ENCODE assay signal across 7 mouse cellular contexts in genomic region chr7:74013601-74014175, GRCm38 (mm10). TPM values are rescaled to one million over a fixed set of nuclear protein-coding genes. Genes with fewer than 3 reads are reported as not detected.
DNase-seq lines count a peak whose midpoint lies in the region; ATAC-seq and TF ChIP-seq lines count a peak whose summit lies in the region.

St8sia2 (minus strand) TSS chr7:74013690.

- WGBS in forebrain, embryonic 13.5 days, result 0% methylated on average over 35 of the region's 42 CpGs
- under 1% methylated on average over 31 of the region's 42 CpGs for WGBS in hindbrain, embryonic 13.5 days
- WGBS in liver, embryonic 12.5 days (ENCODE audit: insufficient replicate concordance), result under 1% methylated on average over 25 of the region's 42 CpGs

- H3K9ac ChIP-seq in ES-E14 (ENCODE audit: insufficient read depth, low read depth, low read length, poor library complexity, severe bottlenecking), result peak within 1 kb of the TSS; percentile 59
- peak within 1 kb of the TSS; percentile 99 for H3K9ac ChIP-seq in forebrain, embryonic 13.5 days
- H3K9ac ChIP-seq in hindbrain, embryonic 13.5 days, result peak within 1 kb of the TSS; percentile 100
- no peak within 1 kb of the TSS for H3K9ac ChIP-seq in liver, embryonic 12.5 days

- ATAC-seq in forebrain, embryonic 13.5 days, result peak; percentile 90
- peak; percentile 91 for ATAC-seq in hindbrain, embryonic 13.5 days (ENCODE audit: low FRiP score)
- ATAC-seq in liver, embryonic 12.5 days, result no peak; the same call in 1 of the 2 replicates
- no peak for ATAC-seq in monocyte, adult 5-6 weeks (replicated peaks; ENCODE audit: insufficient number of reproducible peaks, low FRiP score, low TSS enrichment, poor library complexity, severe bottlenecking)

- peak; percentile 29 for DNase-seq in ES-E14 (ENCODE audit: low read depth, low spot score)
- peak; percentile 26 to 33 for DNase-seq in adrenal gland, adult 18-20 months (ENCODE audit: low spot score in 2 of 2)
- peak; percentile 84 for DNase-seq in neural tube, embryonic 10.5 days (ENCODE audit: extremely low spot score, low spot score)

- H3K9me3 ChIP-seq in ES-E14 (ENCODE audit: control insufficient read depth, insufficient read depth, low read depth, low read length), result no peaks in the 10 kb centered on the region
- no peaks in the 10 kb centered on the region for H3K9me3 ChIP-seq in forebrain, embryonic 13.5 days (replicated peaks)
- no peaks in the 10 kb centered on the region for H3K9me3 ChIP-seq in hindbrain, embryonic 13.5 days
- no peaks in the 10 kb centered on the region for H3K9me3 ChIP-seq in liver, embryonic 12.5 days (replicated peaks)

- in situ Hi-C loops in ES-E14 (cut with MboI; ENCODE audit: low sequenced_read_pairs in 2 of 2, unreplicated experiment in 2 of 2), result loop anchor here in 1 of 2 experiments (10.0 to 25.0 kb wide), 2 partner anchors 359 to 626 kb away; partner anchors contain the start of gene Rgma

- H3K27me3 ChIP-seq in forebrain, embryonic 13.5 days, result peaks cover 11% of the 10 kb centered on the region; the same call in 1 of the 2 replicates
- H3K27me3 ChIP-seq in hindbrain, embryonic 13.5 days, result peaks cover 4% of the 10 kb centered on the region; the same call in 1 of the 2 replicates
- peaks cover 53% of the 10 kb centered on the region for H3K27me3 ChIP-seq in liver, embryonic 12.5 days (replicated peaks)

- no peak within 1 kb of the TSS for H3K27ac ChIP-seq in ES-E14 (ENCODE audit: insufficient read depth, low read depth, low read length, poor library complexity, severe bottlenecking)
- peak within 1 kb of the TSS; percentile 98 for H3K27ac ChIP-seq in forebrain, embryonic 13.5 days
- H3K27ac ChIP-seq in hindbrain, embryonic 13.5 days, result peak within 1 kb of the TSS; percentile 99
- no peak within 1 kb of the TSS for H3K27ac ChIP-seq in liver, embryonic 12.5 days

- peak within 1 kb of the TSS; percentile 65 to 78 for H3K4me3 ChIP-seq in ES-E14 (ENCODE audit: insufficient read depth in 1 of 2, low read depth in 1 of 2, low read length in 2 of 2, poor library complexity in 1 of 2, severe bottlenecking in 1 of 2)
- peak within 1 kb of the TSS; percentile 95 for H3K4me3 ChIP-seq in forebrain, embryonic 13.5 days
- peak within 1 kb of the TSS; percentile 98 for H3K4me3 ChIP-seq in hindbrain, embryonic 13.5 days
- peak within 1 kb of the TSS; percentile 49 for H3K4me3 ChIP-seq in liver, embryonic 12.5 days

- peaks cover 0 to 2% of the 10 kb centered on the region in 2 experiments; a peak in 1 of 4 replicates for H3K4me1 ChIP-seq in ES-E14 (ENCODE audit: control insufficient read depth in 2 of 2, insufficient read depth in 2 of 2, low read length in 2 of 2, poor library complexity in 1 of 2)
- H3K4me1 ChIP-seq in forebrain, embryonic 13.5 days, result peaks cover 39% of the 10 kb centered on the region
- H3K4me1 ChIP-seq in hindbrain, embryonic 13.5 days (replicated peaks), result peaks cover 46% of the 10 kb centered on the region
- peaks cover 10% of the 10 kb centered on the region; the same call in 1 of the 2 replicates for H3K4me1 ChIP-seq in liver, embryonic 12.5 days

- peak within 1 kb of the TSS; percentile 80 for H3K4me2 ChIP-seq in forebrain, embryonic 13.5 days
- H3K4me2 ChIP-seq in hindbrain, embryonic 13.5 days, result peak within 1 kb of the TSS; percentile 66
- H3K4me2 ChIP-seq in liver, embryonic 12.5 days, result peak within 1 kb of the TSS; percentile 72

- no peaks in the 10 kb centered on the region for H3K36me3 ChIP-seq in ES-E14 (ENCODE audit: control insufficient read depth, insufficient read depth, low read length, poor library complexity, severe bottlenecking)
- no peaks in the 10 kb centered on the region for H3K36me3 ChIP-seq in forebrain, embryonic 13.5 days (ENCODE audit: poor library complexity, severe bottlenecking)
- H3K36me3 ChIP-seq in hindbrain, embryonic 13.5 days, result no peaks in the 10 kb centered on the region
- no peaks in the 10 kb centered on the region for H3K36me3 ChIP-seq in liver, embryonic 12.5 days

TF ChIP-seq in ES-E14, 5 proteins besides CTCF, POLR2A, EP300 and RAD21:
- TF ChIP-seq CHD2 (IDR thresholded peaks at IDR 0.05; ENCODE audit: low read depth, low read length) (no peak), MAFK (IDR thresholded peaks at IDR 0.05; ENCODE audit: insufficient read depth, low read depth, low read length) (no peak), ZNF384 (IDR thresholded peaks at IDR 0.05; ENCODE audit: low read depth, low read length) (no peak), ZC3H11A (IDR thresholded peaks at IDR 0.05; ENCODE audit: borderline replicate concordance, low read depth, low read length) (no peak), HCFC1 (IDR thresholded peaks at IDR 0.05; ENCODE audit: borderline replicate concordance, insufficient read depth, low read length) (no peak)

RNA-seq across cellular contexts. Expression of gene St8sia2, which starts in this region (rescaled TPM):
- total RNA-seq in ES-E14 (2012; rRNA removed), result 0.26 and 0.36 TPM in 2 replicates
- under 1 TPM; 0.43 to 0.67 TPM for total RNA-seq in adrenal gland, adult 18-20 months (2021)
- polyA plus RNA-seq in forebrain, embryonic 13.5 days (2015; fragmentation: Nextera tagmentation; extraction: Ambion mirVana), result 53.2 and 58.8 TPM in 2 replicates
- 81.7 and 84.5 TPM in 2 replicates for polyA plus RNA-seq in hindbrain, embryonic 13.5 days (2015; fragmentation: Nextera tagmentation; extraction: Ambion mirVana)
- 0.57 and 0.63 TPM in 2 replicates for polyA plus RNA-seq in liver, embryonic 12.5 days (2016; fragmentation: Nextera tagmentation; extraction: Ambion mirVana)
- total RNA-seq in monocyte, adult 5-6 weeks (2017), result not detected in 3 replicates

Comparison
In these comparisons a context has a peak if more than half of its experiments do, and no peak if none do; other contexts are left out.
1. RNA of gene St8sia2 (polyA plus RNA-seq): 81.7 to 84.5 TPM in hindbrain, embryonic 13.5 days and 53.2 to 58.8 TPM in forebrain, embryonic 13.5 days; 0.57 to 0.63 TPM in liver, embryonic 12.5 days; every median in the first group is over 10 times any median in the second.
2. Peak in DNase-seq, H3K4me3 ChIP-seq and H3K9ac ChIP-seq in ES-E14; RNA of the gene not detected or under 1 TPM.
3. Peak in DNase-seq in adrenal gland, adult 18-20 months; RNA of the gene not detected or under 1 TPM.
4. DNase-seq: peak in every context shown above with its lines; median percentile 84 in neural tube, embryonic 10.5 days; 30 in adrenal gland, adult 18-20 months; 29 in ES-E14.
5. H3K27ac ChIP-seq: peak in forebrain, embryonic 13.5 days (single experiment) and hindbrain, embryonic 13.5 days (single experiment); none in ES-E14 (single experiment) and liver, embryonic 12.5 days (single experiment).
6. ATAC-seq: peak in forebrain, embryonic 13.5 days (single experiment) and hindbrain, embryonic 13.5 days (single experiment); none in liver, embryonic 12.5 days (single experiment) and monocyte, adult 5-6 weeks (single experiment).
7. Peak in every context shown above with its lines, with median percentiles within 50 percentile points of each other: H3K4me3 ChIP-seq and H3K4me2 ChIP-seq.